Mouse (Mus musculus) embryonic fibroblast, embryonic 13.5 days (primary cell): Measurements from ENCODE around the gene Aspn. TPM values are rescaled to one million over a fixed set of nuclear protein-coding genes. Genes with fewer than 3 reads are reported as not detected.
"Not testable (repeated sequence)": the region's sequence is repeated elsewhere in the genome, so short reads cannot be mapped to it uniquely, and the experiment has no call there.

Source experiments
- H3K27ac ChIP-seq: 2 replicates; pipeline ENCODE4 v1.5.1; 2012; ENCODE audit warnings: low read length, control low read depth, inconsistent platforms; ENCODE audit not compliant: insufficient read depth
- H3K4me1 ChIP-seq: 2 replicates; pipeline ENCODE4 v1.6.1; 2011; ENCODE audit warnings: low read length; ENCODE audit not compliant: control insufficient read depth, insufficient read depth
- H3K4me3 ChIP-seq: 2 replicates; pipeline ENCODE4 v1.5.1; 2011; ENCODE audit warnings: mild to moderate bottlenecking, control low read depth, low read length; ENCODE audit not compliant: insufficient read depth
- CTCF ChIP-seq: IDR thresholded peaks from 2 replicates; pipeline ENCODE4 v1.5.1; 2011; ENCODE audit warnings: mild to moderate bottlenecking, control low read depth, low read length, moderate library complexity, borderline replicate concordance; ENCODE audit not compliant: insufficient read depth
- POLR2A ChIP-seq: IDR thresholded peaks from 2 replicates; pipeline ENCODE4 v1.6.1; 2011; ENCODE audit warnings: low read depth, mild to moderate bottlenecking, control low read depth, low read length, moderate library complexity
- polyA plus RNA-seq: library from polyadenylated mRNA; stranded (reverse); fragments of >200 nt; gene quantifications from 2 replicates; pipeline ENCODE4 v1.2.4, GENCODE M21; 2011; ENCODE audit warnings: low read depth; ENCODE audit not compliant: missing spikeins, insufficient read length

The Aspn gene
- polyA plus RNA-seq, 1 experiment: 402 TPM

DNA sequence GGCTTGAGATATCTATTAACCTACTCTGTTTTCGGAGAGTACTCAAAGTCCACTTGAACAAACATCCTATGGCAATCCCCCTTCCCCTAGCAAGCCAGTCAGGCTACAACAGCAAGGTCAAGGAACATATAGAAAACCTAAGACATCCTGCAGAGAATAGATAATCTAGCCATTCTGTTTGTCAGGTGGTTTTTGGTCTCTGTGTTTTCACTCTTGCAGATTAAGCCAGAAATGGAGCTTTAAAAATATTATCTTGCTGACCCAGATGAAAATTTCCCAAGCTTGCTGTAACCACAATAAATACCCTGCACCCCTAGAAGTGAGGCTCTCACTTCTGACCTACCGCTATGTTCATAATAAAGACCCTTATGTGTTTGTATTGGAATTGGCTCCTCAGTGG is 27.2 kb downstream of the Aspn start:
- H3K27ac ChIP-seq: no peak overlapping the region
- no peaks in the 10 kb centered on the region for H3K4me1 ChIP-seq
- TF ChIP-seq POLR2A (no peak), CTCF (no peak)
- no peak overlapping the region for H3K4me3 ChIP-seq

DNA sequence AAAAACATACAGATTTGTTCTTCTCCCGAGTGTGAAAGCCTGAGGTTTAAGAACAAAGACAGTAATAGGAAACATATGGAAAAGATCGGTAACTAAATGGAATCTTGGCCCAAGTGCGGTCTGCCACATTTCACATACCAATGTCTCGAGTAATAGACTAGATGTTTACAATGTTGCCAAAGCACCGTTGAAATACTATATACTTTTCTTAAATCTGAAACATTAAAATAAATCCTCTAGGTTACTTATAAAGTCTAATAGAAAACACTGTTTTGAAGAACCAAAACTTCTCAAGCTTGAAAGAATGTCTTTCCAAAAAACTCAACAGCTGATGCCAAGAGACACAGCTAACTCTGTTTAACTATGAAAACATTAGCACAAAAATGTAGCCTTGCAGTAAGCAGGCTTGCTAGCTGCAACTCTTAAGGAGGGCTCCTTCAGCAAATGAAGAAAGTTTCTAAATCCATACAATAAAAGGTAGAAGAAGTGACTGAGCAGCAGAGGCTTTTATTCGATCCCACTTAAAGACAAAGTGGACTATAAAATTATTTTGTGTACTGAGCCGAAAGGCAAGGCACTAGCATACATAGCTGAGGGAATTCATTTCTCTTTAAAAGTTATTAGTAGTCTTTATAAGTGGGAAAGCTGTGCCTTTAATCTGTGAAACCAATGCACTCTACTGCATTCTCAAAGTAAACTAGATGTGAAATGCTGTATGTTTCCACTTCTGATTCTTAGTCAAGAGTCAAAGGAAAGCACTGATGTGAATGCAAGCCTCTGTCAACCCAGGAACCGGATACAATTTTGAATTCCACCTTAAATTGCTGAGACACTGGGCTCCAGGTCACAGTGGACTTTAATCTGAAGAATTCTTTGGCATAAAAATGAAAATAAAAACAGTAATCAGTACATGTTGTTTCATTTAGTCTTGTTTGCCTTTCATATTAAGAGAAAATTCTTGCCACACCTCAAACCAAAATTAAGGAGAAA is 37.6 kb downstream of the Aspn start, which contains the start of gene Omd:
Gene Omd (plus strand): TSS at position 922 of the 990 bp plus-strand sequence.
- TF ChIP-seq CTCF (no peak), POLR2A (no peak)
- Histone ChIP-seq H3K27ac (peak within 1 kb of the TSS; percentile 100), H3K4me1 (peaks cover 4% of the 10 kb centered on the region), H3K4me3 (no peak within 1 kb of the TSS)

- peaks cover 4% of the 10 kb centered on the region for H3K4me1 ChIP-seq
- H3K4me3 ChIP-seq: no peak overlapping the region
- TF ChIP-seq CTCF: no peak
- 0 out of 2 replicates have a peak, but pooled peaks have one; percentile 16 for TF ChIP-seq POLR2A
- peak overlapping the region; percentile 99 for H3K27ac ChIP-seq
Observed at GRCm38 (mm10) chr13:49583859-49584258, 39.6 kb downstream of the Aspn start.

GRCm38 (mm10) chr13:49584307-49585005 is 40.2 kb downstream of the Aspn start:
- no peak for TF ChIP-seq CTCF
- no peak for TF ChIP-seq POLR2A
- H3K4me3 ChIP-seq: no peak overlapping the region
- peaks cover 4% of the 10 kb centered on the region for H3K4me1 ChIP-seq
- H3K27ac ChIP-seq: peak overlapping the region; percentile 99

DNA sequence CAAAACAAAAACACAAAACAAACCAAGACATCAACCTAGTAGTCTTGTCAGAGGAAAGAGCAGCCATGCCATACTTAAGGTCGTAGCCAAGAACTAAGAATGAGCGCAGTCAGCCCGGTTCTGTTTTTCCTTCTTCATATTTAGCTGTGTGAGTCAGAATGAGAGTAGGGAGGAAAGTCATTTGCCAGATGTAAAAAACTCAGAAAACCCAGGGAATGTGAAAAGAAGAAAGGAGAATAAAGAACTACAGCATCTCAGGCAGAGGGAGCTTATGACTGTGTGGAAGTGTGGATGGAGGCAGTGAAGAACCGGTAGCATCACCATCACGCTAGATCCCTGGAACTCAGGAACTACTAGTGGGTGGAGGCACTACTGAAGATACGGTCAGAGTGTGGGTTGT is 41.8 kb downstream of the Aspn start:
- Histone ChIP-seq H3K4me1 (peaks cover 2% of the 10 kb centered on the region; the same call in 1 of the 2 replicates), H3K4me3 (no peak overlapping the region), H3K27ac (peak overlapping the region; percentile 80)
- TF ChIP-seq POLR2A (no peak), CTCF (no peak)

DNA sequence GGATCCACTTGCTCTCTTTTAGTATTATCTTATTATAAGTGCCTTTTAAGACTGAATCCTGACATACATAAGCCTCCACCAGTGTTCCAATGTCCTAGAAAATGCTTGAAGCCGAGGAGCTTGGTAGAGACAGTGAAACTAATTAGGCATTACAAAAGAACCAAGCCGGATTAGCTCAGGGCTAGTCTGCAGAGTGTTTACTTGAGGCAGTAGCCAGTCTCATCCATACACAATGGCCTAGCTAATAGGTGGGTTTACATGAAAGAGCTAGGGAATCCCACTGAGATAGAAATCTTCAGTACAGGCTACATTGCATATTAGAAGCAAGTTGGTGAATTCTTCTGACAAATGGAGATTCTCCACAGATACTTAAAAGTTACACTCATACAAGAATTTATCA is 58.3 kb downstream of the Aspn start:
- not testable (repeated sequence) for H3K4me1 ChIP-seq, H3K4me3 ChIP-seq, H3K27ac ChIP-seq

DNA sequence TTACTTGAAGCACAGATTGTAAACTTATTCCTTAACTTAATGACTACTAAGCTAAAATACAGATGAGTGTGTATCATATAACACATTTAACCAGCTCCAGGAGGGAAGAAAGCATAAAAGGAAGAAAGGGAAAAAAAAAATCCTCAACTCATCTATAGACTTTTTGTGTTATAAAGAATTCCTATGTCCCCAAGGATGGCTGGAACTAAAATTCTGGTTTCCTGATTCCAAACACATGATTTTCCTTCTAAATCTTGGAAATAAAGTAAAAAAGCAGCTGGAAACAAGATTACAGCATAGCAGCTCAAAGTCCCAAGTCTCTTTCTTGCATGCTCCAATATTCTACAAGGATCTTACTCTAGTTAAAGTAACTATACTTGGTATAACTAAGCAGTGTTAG is 59.4 kb downstream of the Aspn start:
- Histone ChIP-seq H3K27ac (no peak overlapping the region), H3K4me3 (no peak overlapping the region), H3K4me1 (no peaks in the 10 kb centered on the region)
- TF ChIP-seq CTCF (no peak), POLR2A (no peak)

GRCm38 (mm10) chr13:49607714-49608113 is 63.5 kb downstream of the Aspn start, which contains the start of gene Ogn:
Gene Ogn, plus strand, starts transcription at chr13:49608046.
- Histone ChIP-seq H3K4me3 (peak within 1 kb of the TSS; percentile 48), H3K4me1 (no peaks in the 10 kb centered on the region), H3K27ac (peak within 1 kb of the TSS; percentile 92)
- peak; percentile 35; the same call in 1 of the 2 replicates for TF ChIP-seq POLR2A
- no peak for TF ChIP-seq CTCF

DNA sequence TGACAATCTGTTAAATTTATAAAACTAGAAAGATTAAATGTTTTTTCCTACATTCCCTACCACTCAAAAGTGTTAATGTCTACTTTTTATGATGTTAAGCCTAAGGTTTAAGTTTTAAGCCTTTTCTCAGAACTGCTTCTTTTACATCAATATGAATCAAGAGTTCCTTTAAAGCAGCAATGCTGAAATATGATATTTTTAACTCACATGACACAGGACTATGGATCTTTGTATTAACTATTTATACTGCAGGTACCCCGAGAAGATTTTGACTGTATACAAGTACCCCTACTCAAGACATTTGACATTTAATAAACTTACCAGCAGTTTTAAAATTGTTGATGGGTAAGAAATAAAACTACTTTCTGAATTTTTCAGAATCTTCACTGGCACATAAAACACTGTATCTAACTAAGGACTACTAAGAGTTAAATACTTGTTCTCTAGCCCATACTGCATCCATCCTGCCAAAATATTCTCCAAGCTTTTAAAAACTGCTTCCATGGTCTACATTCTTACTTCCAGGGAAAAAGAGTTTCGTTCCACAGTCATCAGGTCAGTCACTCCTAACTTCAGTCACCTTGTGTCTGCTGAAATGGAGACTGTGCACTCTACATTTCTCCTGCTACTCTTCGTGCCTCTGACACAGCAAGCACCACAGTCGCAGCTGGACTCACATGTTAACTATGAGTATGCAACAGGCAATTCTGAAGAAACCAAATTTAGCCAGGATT is 64.5 kb downstream of the Aspn start:
- H3K4me1 ChIP-seq: no peaks in the 10 kb centered on the region
- H3K4me3 ChIP-seq: peak overlapping the region; percentile 48
- TF ChIP-seq CTCF (no peak), POLR2A (peak; percentile 64)
- H3K27ac ChIP-seq: peak overlapping the region; percentile 81
